Mouse (Mus musculus): ENCODE data around the gene Syt3.

The Syt3 gene

GRCm38 (mm10) chr7:44383980-44384715, at the start of gene Syt3:
TSS of gene Syt3 (plus strand) at chr7:44384102.
- DNase-seq = peak; percentile 90

- DNase-seq = no peak
Measured at GRCm38 (mm10) chr7:44334139-44334538, 49.8 kb upstream of the Syt3 start.

GRCm38 (mm10) chr7:44335031-44335878, 48.6 kb upstream of the Syt3 start:
- DNase-seq = peak; percentile 72

- DNase-seq = peak; percentile 58
Measured at GRCm38 (mm10) chr7:44336046-44337021, 47.6 kb upstream of the Syt3 start.

- DNase-seq = peak; percentile 45
Measured at GRCm38 (mm10) chr7:44337121-44337849, 46.6 kb upstream of the Syt3 start.

GRCm38 (mm10) chr7:44340226-44340625, 43.7 kb upstream of the Syt3 start:
- DNase-seq = no peak

GRCm38 (mm10) chr7:44341119-44341518, 42.8 kb upstream of the Syt3 start:
- no peak for DNase-seq

- no peak for DNase-seq
Measured at GRCm38 (mm10) chr7:44341714-44342113, 42.2 kb upstream of the Syt3 start.

- no peak for DNase-seq
Measured at GRCm38 (mm10) chr7:44343459-44344015, 40.4 kb upstream of the Syt3 start.

GRCm38 (mm10) chr7:44344622-44345021, 39.3 kb upstream of the Syt3 start:
- DNase-seq = no peak

- no peak for DNase-seq
Measured at GRCm38 (mm10) chr7:44349043-44349442, 34.9 kb upstream of the Syt3 start.

- DNase-seq = peak; percentile 83
Measured at GRCm38 (mm10) chr7:44350957-44351711, 32.8 kb upstream of the Syt3 start.

- no peak for DNase-seq
Measured at GRCm38 (mm10) chr7:44351881-44352749, 31.8 kb upstream of the Syt3 start.

- no peak for DNase-seq
Measured at GRCm38 (mm10) chr7:44352750-44353600, 30.9 kb upstream of the Syt3 start.

GRCm38 (mm10) chr7:44353601-44354340, 30.1 kb upstream of the Syt3 start:
- DNase-seq = no peak

- no peak for DNase-seq
Measured at GRCm38 (mm10) chr7:44355411-44355810, 28.5 kb upstream of the Syt3 start.

GRCm38 (mm10) chr7:44356590-44357481, 27.1 kb upstream of the Syt3 start:
- no peak for DNase-seq

All from cerebellum, adult 8-10 months (tissue).